Mouse (Mus musculus): ENCODE data around the gene Slc9a8.
A peak's percentile ranks its signal among the peaks of the same experiment; 100 is the strongest.

Gene Slc9a8

GRCm38 (mm10) chr2:167449331-167450275 lies 28.1 kb downstream of the Slc9a8 start:
- DNase-seq (ENCODE audit: low read depth, low spot score) = no peak

GRCm38 (mm10) chr2:167450647-167451046 lies 29.1 kb downstream of the Slc9a8 start:
- no peak for DNase-seq (ENCODE audit: low read depth, low spot score)

- DNase-seq (ENCODE audit: low read depth, low spot score) = no peak
Observed at GRCm38 (mm10) chr2:167453814-167454213, 32.3 kb downstream of the Slc9a8 start.

GRCm38 (mm10) chr2:167456361-167457020 lies 35.0 kb downstream of the Slc9a8 start:
- DNase-seq (ENCODE audit: low read depth, low spot score) = no peak

- DNase-seq (ENCODE audit: low read depth, low spot score) = no peak
Observed at GRCm38 (mm10) chr2:167457213-167457612, 35.7 kb downstream of the Slc9a8 start.

DNA sequence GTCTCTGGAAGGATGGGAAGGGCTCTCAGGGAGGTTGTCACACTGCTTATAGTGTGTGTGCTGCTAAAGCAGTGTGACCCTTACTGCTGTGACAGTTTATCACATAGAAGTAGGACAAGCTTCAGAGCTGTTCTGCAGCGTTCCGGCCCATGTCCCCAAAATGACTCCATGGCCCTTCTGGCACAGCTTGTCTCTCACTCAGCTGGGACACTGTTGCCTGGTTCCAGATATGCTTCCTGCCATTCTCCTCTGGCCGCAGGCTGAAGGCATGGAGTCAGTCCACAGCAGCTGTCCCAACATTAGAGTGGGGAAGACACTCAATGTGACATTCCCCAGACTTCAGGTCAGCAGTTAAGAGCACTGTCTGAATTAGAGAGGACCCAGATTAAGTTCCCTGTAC lies 37.0 kb downstream of the Slc9a8 start:
- no peak for DNase-seq (ENCODE audit: low read depth, low spot score)

DNA sequence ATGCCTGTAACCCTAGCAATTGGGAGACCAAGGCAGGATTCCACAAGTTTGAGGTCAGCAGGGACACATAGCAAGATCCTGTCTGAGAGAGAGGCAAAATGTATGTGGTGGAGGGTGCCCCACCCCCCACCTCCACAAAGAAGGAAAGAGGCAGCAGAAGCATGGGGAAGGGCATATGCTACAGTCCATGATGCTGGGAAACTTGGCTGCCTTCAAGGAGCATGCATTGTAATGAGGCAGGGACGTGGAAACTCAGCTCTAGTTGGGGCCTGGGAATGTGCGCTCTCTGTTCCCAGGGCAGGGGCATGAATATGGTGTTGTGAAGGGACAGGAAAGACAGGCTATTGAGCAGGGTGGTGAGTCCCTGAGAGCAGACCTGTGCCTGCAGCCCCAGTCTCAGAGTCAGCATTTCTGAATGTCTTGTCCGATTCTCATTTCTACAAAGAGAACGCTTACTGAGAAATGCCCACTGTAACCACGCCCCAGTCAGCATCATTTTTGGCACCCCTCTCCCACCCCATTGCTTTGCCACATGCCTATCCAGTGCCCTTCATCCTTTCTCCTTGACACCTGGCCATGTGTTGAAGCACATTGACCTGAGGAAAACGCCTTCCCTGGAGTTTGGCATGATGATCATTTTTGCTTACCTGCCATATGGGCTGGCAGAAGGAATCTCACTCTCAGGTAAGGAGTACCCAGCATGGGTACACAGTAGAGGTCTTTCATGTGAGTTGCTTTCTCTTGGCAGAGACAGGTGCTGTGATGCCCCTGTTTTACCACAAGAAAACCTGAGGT lies 37.8 kb downstream of the Slc9a8 start:
- DNase-seq (ENCODE audit: low read depth, low spot score) = no peak

DNA sequence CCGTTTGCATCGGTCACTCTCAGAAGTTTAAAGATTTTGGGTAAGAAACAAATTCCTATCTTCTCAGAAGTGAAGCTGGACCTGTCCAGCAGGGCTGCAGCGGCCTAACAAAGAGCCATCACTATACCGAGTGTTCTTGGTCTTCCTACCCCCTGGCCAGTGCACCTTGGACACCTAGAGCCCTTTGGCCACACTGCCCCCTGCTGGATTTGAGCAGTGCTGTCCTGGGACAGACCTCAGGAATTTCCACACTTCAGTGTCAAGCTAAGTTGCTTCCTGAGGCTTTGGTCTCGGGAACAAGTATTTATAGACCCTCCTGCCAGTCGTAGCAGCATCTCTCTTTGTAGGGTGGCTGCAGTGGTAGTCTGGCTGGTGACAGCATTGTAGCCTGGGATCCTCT lies 41.4 kb downstream of the Slc9a8 start:
- DNase-seq (ENCODE audit: low read depth, low spot score) = no peak

- no peak for DNase-seq (ENCODE audit: low read depth, low spot score)
Observed at GRCm38 (mm10) chr2:167463802-167464201, 42.3 kb downstream of the Slc9a8 start.

DNA sequence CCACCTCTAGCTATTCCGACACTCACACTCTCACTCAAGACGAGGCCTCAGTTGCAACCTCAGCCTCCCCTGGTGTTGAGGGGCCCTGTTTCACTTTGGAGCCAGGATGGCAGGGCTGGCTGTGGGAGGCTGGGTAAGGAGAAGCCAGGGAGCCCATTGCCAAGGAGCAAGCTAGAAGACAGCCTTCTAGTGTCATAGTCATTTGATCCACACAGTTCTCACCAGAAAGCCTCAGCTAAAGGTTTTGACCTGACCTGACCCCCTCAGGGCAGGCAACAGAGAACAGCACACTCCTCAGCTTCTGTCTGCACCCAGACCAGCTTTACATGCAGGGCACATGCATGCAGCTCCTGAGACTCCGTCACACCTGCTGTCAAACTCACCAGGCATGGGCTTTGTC lies 44.4 kb downstream of the Slc9a8 start:
- DNase-seq (ENCODE audit: low read depth, low spot score) = no peak

- no peak for DNase-seq (ENCODE audit: low read depth, low spot score)
Observed at GRCm38 (mm10) chr2:167467214-167467613, 45.7 kb downstream of the Slc9a8 start.

GRCm38 (mm10) chr2:167468444-167468843 lies 46.9 kb downstream of the Slc9a8 start:
- peak; percentile 48 for DNase-seq (ENCODE audit: low read depth, low spot score)

- DNase-seq (ENCODE audit: low read depth, low spot score) = no peak
Observed at GRCm38 (mm10) chr2:167470611-167471010, 49.1 kb downstream of the Slc9a8 start.

DNA sequence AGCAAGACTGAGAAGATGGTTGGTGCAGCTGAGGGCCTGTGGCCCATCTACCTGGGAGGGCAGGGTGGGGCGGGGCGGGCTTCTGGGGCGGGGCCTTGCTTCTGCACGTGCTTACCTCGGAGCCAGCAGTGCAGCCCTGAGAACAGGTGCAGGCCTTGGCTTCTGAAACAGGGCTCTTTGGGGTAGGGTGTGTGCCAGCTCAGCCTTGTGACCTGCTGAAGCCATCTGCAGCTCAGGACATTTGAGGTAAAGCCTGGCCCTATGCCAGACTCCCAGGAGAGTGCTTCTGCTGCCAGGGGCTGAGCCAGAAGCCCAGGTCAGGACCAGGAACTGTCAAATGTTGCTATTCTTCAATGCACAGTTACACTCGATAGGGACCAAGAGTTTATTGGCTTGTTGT lies 50.1 kb downstream of the Slc9a8 start:
- no peak for DNase-seq (ENCODE audit: low read depth, low spot score)

DNA sequence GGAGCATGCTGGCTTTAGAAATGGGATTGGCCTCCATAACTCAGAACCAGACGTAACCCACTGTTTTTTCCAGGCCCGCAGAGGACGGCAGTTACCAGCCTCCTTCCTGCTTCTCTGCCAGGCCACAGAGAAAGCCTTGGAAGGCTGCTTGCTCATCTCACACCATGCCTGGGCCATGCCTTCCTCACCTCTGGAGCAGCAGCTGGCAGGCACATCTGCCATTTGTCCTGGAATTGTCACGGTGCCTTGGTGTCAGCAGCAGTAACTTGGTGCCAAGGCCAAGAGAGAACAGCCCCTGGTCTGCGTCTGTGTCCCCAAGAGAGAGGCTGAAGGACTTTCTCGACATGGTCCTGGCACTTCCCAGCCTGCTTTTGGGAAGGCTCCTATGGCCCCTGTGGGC lies 52.7 kb downstream of the Slc9a8 start:
- no peak for DNase-seq (ENCODE audit: low read depth, low spot score)

- DNase-seq (ENCODE audit: low read depth, low spot score) = no peak
Observed at GRCm38 (mm10) chr2:167475596-167475995, 54.1 kb downstream of the Slc9a8 start.

DNA sequence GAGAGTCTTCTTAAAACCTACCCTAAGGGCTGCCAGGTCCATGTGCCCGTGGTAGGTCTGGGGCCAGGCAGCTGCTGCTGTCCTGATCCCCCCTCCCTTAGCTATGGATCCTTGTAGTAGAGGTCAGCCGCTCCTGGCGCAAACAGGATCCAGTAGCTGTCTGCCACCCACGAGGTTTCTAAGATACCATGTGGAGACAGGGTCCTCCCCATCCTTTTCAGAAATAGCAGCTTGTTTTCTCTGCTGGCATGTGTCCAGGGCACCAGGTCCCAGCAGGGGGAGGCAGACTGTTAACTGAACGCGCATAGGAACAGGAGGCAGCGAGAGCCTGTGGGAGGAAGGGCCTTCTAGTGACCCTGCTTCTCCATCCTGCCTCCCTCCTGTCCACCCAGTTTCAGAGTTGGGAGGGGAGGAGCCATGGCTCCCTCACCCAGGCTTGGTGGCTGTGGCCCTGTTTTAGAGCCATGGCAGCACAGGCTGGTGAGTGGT lies 54.7 kb downstream of the Slc9a8 start:
- no peak for DNase-seq (ENCODE audit: low read depth, low spot score)

DNA sequence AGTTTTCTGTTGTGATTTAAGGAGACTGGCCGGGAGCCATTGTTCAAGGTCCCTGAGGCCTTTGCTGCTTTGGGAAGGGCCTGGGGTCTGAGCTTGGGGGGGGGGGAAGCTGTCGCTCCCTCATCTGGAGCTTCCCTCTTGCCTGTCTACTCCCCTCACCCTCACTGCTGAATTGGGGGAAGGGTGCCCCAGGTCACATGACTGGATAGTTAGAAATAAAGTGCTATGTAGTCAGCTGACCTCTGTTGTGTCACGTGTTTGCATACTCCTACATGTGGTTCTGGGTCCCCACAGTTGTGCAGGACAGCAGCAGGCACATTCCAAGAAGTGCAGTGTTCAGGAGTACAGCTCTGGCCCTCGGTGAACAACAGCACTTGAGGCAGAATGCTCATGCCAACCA lies 55.2 kb downstream of the Slc9a8 start:
- no peak for DNase-seq (ENCODE audit: low read depth, low spot score)

DNA sequence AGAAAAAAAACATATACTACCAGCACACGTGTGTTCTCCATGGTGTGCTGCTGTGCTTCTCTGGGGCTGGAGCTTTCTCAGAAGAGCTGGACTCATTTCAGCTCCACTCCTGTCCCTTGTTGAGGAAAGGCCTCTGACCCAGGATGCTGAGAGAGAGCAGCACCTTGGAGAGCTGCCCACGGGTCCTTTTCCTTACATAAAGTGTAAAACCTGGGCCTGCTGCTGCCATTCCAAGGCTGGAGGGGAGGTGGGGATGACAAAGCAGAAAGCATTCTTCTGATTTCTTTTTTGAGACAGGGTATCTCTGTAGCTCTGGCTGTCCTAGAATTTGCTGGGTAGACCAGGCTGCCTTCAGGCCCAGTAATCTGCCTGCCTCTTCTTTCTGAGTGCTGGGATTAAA lies 56.6 kb downstream of the Slc9a8 start:
- no peak for DNase-seq (ENCODE audit: low read depth, low spot score)

DNA sequence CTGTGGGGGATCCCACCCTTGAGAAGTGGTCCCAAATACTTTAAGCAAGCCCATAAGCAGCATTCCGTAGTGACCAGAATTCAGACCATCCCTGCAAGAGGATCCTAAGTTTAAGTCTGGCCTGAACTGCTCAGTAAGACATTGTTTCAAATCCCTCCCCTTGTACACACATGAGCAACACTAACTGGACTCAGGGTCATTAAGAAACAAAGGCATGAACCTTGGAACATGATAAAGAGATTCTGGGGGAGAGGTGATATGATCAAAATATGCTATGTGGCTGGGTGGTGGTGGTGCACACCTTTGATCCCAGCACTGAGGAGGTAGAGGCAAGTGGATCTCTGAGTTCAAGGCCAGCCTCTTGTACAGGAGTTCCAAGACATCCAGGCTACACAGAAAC lies 58.0 kb downstream of the Slc9a8 start:
- no peak for DNase-seq (ENCODE audit: low read depth, low spot score)

DNA sequence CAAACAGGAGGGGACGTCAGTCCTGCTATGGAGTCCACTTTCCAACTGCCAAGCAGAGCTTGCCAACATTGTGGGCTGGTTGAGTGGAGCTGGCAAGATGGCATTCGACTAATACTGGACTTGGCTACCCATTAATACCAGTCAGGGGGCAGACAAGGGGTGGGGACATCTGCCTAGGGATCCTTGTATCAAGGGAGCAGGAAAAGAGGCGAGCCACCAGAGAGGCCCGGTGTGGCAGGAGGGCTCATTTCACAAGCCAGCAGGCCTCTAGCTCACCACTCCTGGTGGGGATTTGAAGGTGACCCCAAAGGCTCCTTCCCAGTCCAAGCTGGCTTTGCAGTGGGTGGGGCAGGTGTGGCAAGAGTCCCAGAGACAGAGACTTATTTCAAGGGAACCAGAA lies 61.2 kb downstream of the Slc9a8 start:
- no peak for DNase-seq (ENCODE audit: low read depth, low spot score)

Data from WW6 (cell line).